21 mouse cellular contexts compared by ENCODE assay signal in the genomic region with DNA sequence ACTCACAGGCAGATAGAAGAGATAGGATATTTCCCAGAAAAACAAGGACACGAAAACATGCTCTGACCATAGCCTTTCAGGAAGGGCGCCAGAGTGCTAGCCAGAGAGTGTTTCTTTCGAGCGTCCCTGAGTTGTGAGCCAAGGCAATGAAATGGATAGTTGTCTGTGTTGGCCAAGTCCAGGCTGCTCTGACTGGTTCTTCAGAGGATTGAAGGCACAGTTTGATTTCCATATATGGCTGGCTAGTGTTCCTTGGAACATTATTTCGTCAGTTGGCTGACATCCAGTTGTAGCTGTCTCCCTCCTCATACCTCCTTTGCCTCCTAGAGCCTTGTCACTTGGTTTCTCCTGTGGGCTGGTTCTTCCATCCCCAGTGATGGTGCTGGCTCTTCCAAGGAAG.
A peak's percentile ranks its signal among the peaks of the same experiment; 100 is the strongest.
DNase-seq lines count a peak whose midpoint lies in the region; ATAC-seq and TF ChIP-seq lines count a peak whose summit lies in the region.
"Had no signal": no experiment of that assay in that cellular context is flagged by ENCODE, and none has a peak within 500 bp of the region (broad histone marks: within the 10 kb centered on the region; RNA-seq: fewer than 3 reads in every experiment).

No protein-coding gene starts in this region.

- H3K27me3 ChIP-seq in midbrain, postnatal 0 days (ENCODE audit: insufficient read depth, low read length): no peaks in the 10 kb centered on the region
- no peaks in the 10 kb centered on the region for H3K27me3 ChIP-seq in midbrain, embryonic 13.5 days
- H3K27me3 ChIP-seq in hindbrain, embryonic 11.5 days (ENCODE audit: control insufficient read depth, insufficient read depth, low read length): no peaks in the 10 kb centered on the region
- H3K27me3 ChIP-seq: embryonic facial prominence, embryonic 15.5 days; heart, embryonic 12.5 days; neural tube, embryonic 13.5 days had no signal

- no peak overlapping the region for H3K4me3 ChIP-seq in midbrain, postnatal 0 days (ENCODE audit: low read depth, low read length)
- H3K4me3 ChIP-seq in midbrain, embryonic 13.5 days (replicated peaks): no peak overlapping the region
- H3K4me3 ChIP-seq in hindbrain, embryonic 11.5 days (ENCODE audit: low read depth, low read length): no peak overlapping the region
- H3K4me3 ChIP-seq: embryonic facial prominence, embryonic 15.5 days; forebrain, embryonic 10.5 days; heart, embryonic 12.5 days; midbrain, embryonic 10.5 days; neural tube, embryonic 13.5 days had no signal

- DNase-seq in cerebellum, postnatal 10 days: peak; percentile 11 to 21
- DNase-seq in cerebellum, adult 9-10 months: no peak
- peak; percentile 17 to 26 for DNase-seq in left cerebral cortex, adult 18-20 months (ENCODE audit: low spot score in 2 of 2)
- DNase-seq in left cerebral cortex, adult 11 months (ENCODE audit: low spot score): no peak
- peak; percentile 3 for DNase-seq in midbrain, postnatal 0 days (ENCODE audit: low spot score)
- DNase-seq in brain, adult 2 months (ENCODE audit: low read depth, low spot score): peak; percentile 60
- DNase-seq in hindbrain, embryonic 11.5 days (ENCODE audit: low spot score): no peak
- DNase-seq: cerebellum, adult 11-12 months; heart, postnatal 36 days; kidney, adult 11 months; kidney, postnatal 14 days; lung, postnatal 36 days; retina, postnatal 1 day; thymus, postnatal 4 days had no signal

- 0 out of 2 replicates have a peak, but pooled peaks cover 5% of the 10 kb centered on the region for H3K9me3 ChIP-seq in midbrain, postnatal 0 days (ENCODE audit: low read length)
- no peaks in the 10 kb centered on the region for H3K9me3 ChIP-seq in midbrain, embryonic 13.5 days
- no peaks in the 10 kb centered on the region for H3K9me3 ChIP-seq in hindbrain, embryonic 11.5 days (ENCODE audit: control insufficient read depth, low read length)
- H3K9me3 ChIP-seq: embryonic facial prominence, embryonic 15.5 days; forebrain, embryonic 10.5 days; heart, embryonic 12.5 days; midbrain, embryonic 10.5 days; neural tube, embryonic 13.5 days had no signal

- no peak for ATAC-seq in midbrain, postnatal 0 days (ENCODE audit: low FRiP score)
- no peak for ATAC-seq in midbrain, embryonic 13.5 days
- ATAC-seq in hindbrain, embryonic 11.5 days (ENCODE audit: low FRiP score): no peak
- ATAC-seq: hindbrain, embryonic 16.5 days had no signal

- no peak overlapping the region for H3K9ac ChIP-seq in midbrain, postnatal 0 days (replicated peaks; ENCODE audit: low read length, poor library complexity, severe bottlenecking)
- no peak overlapping the region for H3K9ac ChIP-seq in midbrain, embryonic 13.5 days (replicated peaks)
- no peak overlapping the region for H3K9ac ChIP-seq in hindbrain, embryonic 11.5 days (ENCODE audit: low read depth, low read length)
- H3K9ac ChIP-seq: embryonic facial prominence, embryonic 15.5 days; heart, embryonic 12.5 days; neural tube, embryonic 13.5 days had no signal

- no peak overlapping the region for H3K27ac ChIP-seq in midbrain, postnatal 0 days (ENCODE audit: low read depth, low read length)
- H3K27ac ChIP-seq in midbrain, embryonic 13.5 days: no peak overlapping the region
- no peak overlapping the region for H3K27ac ChIP-seq in hindbrain, embryonic 11.5 days (ENCODE audit: low read depth, low read length)
- H3K27ac ChIP-seq: embryonic facial prominence, embryonic 15.5 days; forebrain, embryonic 10.5 days; midbrain, embryonic 10.5 days; neural tube, embryonic 13.5 days had no signal

- WGBS in midbrain, postnatal 0 days: 85% methylated on average over 5 of the region's 5 CpGs
- WGBS in midbrain, embryonic 13.5 days: 93% methylated on average over 5 of the region's 5 CpGs
- WGBS in hindbrain, embryonic 11.5 days: 91% methylated on average over 5 of the region's 5 CpGs

- H3K36me3 ChIP-seq in midbrain, postnatal 0 days (ENCODE audit: insufficient read depth, low read length): no peaks in the 10 kb centered on the region
- no peaks in the 10 kb centered on the region for H3K36me3 ChIP-seq in midbrain, embryonic 13.5 days
- H3K36me3 ChIP-seq in hindbrain, embryonic 11.5 days (ENCODE audit: control insufficient read depth, insufficient read depth, low read length): no peaks in the 10 kb centered on the region
- H3K36me3 ChIP-seq: embryonic facial prominence, embryonic 15.5 days; forebrain, embryonic 10.5 days; heart, embryonic 12.5 days; midbrain, embryonic 10.5 days; neural tube, embryonic 13.5 days had no signal

- H3K4me2 ChIP-seq in midbrain, postnatal 0 days (ENCODE audit: low read depth, low read length, poor library complexity, severe bottlenecking): no peak overlapping the region
- H3K4me2 ChIP-seq in midbrain, embryonic 13.5 days (replicated peaks): no peak overlapping the region
- no peak overlapping the region for H3K4me2 ChIP-seq in hindbrain, embryonic 11.5 days (replicated peaks; ENCODE audit: low read depth, low read length)
- H3K4me2 ChIP-seq: embryonic facial prominence, embryonic 15.5 days; heart, embryonic 12.5 days; neural tube, embryonic 13.5 days had no signal

- H3K4me1 ChIP-seq in midbrain, postnatal 0 days (ENCODE audit: insufficient read depth, low read length): no peaks in the 10 kb centered on the region
- H3K4me1 ChIP-seq in midbrain, embryonic 13.5 days (replicated peaks): no peaks in the 10 kb centered on the region
- no peaks in the 10 kb centered on the region for H3K4me1 ChIP-seq in hindbrain, embryonic 11.5 days (replicated peaks; ENCODE audit: control insufficient read depth, insufficient read depth, low read length)
- H3K4me1 ChIP-seq: embryonic facial prominence, embryonic 15.5 days; forebrain, embryonic 10.5 days; heart, embryonic 12.5 days; midbrain, embryonic 10.5 days had no signal

- TF ChIP-seq CTCF in midbrain, postnatal 0 days (IDR thresholded peaks at IDR 0.05): no peak

Comparison
In these comparisons a context has a peak if more than half of its experiments do, and no peak if none do; other contexts are left out.
1. DNase-seq: peak in cerebellum, postnatal 10 days (2 of 2), left cerebral cortex, adult 18-20 months (2 of 2), midbrain, postnatal 0 days (single experiment) and brain, adult 2 months (single experiment); none in cerebellum, adult 9-10 months (single experiment), left cerebral cortex, adult 11 months (single experiment) and hindbrain, embryonic 11.5 days (single experiment).